Mouse (Mus musculus): Measurements from ENCODE around the gene Tspan11.

DNA sequence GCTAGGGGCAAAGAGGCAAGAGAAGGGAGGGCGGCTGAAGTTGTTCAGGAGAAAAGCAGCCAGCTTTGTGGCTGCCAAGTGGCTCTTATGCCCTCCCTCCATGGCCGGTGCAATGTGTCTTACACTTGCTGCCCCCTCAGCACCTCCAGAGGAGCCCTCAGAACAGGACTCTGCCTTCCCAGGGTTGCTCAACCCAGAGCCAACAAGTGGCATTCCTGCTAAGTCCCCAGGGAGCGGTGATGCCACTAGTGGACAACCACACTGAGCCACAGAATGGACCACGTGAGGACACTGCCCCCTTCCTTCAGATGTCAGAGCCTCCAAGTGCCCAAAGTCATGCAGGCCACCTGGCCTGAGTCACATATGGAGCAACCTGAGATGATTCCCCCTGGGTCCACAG, 65.7 kb downstream of the Tspan11 start:
- TF ChIP-seq POLR2A (IDR thresholded peaks at IDR 0.05; ENCODE audit: borderline replicate concordance, control insufficient read depth, low read depth, low read length) (no peak), CTCF (IDR thresholded peaks at IDR 0.05; ENCODE audit: control insufficient read depth, insufficient read depth, low read length) (no peak)

Data from bone marrow, adult 2 months (tissue).